Mouse (Mus musculus) embryonic stem cell, embryonic (primary cell): ENCODE data around the gene Dpf3.

Experiments used
- CTCF ChIA-PET, 4 experiments: fragments of 300-600 bp in 2 of 4; fragments of 350-600 bp in 2 of 4; sonication (Branson Sonifier 250); formaldehyde crosslinking; loops; one replicate each; lab custom pipeline; 2022; ENCODE audit warnings: inconsistent platforms in 2 of 4; lab: Charles Lee
- POLR2A ChIA-PET, 4 experiments: fragments of 300-600 bp in 2 of 4; fragments of 350-600 bp in 2 of 4; sonication (Branson Sonifier 250); formaldehyde crosslinking; loops; one replicate each; lab custom pipeline; 2022; ENCODE audit warnings: antibody characterized with exemption in 4 of 4, inconsistent platforms in 1 of 4; lab: Charles Lee

The Dpf3 gene

DNA sequence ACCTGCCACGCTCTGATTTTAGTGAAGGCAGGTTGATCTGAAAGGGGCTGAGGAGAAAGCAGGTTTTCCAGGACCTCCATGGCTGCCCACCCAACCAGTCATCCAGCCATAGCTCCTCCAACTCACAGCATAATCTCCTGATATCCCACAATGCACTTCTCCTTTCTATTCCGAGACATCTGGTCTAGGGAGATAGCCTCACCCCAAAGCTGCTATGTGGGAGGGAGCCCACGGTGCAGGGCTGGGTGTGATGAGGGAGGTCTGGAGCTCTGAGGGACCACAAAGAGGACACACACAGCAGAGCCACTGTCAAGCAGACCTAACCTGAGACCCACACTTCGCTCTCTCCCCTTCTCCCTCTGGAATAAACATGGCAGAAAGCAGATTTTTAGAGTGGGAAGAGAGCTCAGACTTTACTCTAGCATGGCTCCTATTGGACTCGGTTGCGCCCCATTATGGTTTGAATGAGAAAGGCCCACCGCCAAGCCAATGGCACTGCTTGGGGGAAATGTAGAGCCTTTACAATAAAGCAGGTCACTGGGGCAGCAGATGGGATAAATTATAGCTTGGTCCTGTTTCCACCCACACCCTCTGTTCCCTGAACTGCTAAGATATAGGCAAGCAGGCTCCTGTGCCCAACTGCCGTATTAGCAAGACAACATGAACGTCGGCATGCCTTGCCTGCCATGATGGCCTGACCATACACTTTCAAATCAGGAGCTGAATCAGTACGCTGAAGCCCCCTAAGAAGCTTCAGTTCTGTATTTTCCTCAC, 178.3 kb downstream of the Dpf3 start:
- CTCF ChIA-PET = interaction anchor here in 2 of 4 experiments (0.6 to 2.0 kb wide), 9 partner anchors 11 to 291 kb away, joined by 3 to 7 read pairs (median 3); no protein-coding TSS in a partner anchor
- POLR2A ChIA-PET = interaction anchor here in 3 of 4 experiments (0.6 to 2.4 kb wide), 12 partner anchors 9 to 323 kb away, joined by 3 to 6 read pairs (median 4); no protein-coding TSS in a partner anchor

DNA sequence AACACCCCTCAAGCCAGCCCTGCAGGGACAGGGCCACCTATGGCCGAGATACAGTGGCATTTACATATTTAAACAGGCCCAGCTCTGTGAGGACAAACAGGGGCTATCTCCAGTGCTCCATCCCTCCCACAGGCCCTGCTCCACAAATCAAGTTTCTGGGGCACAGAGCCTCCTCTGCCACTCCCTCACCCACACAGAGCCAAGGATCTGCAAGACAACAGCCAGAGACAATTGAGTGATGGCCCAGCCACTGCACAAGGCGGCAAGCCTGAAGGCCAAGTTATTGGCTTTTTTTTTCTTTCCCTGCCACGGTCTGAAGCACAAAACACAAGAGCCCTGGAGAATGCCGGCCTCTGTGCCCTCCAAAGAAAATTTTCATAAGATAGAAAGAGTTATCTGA, 178.9 kb downstream of the Dpf3 start:
- ChIA-PET CTCF (interaction anchor here in 2 of 4 experiments (0.6 to 2.0 kb wide), 5 partner anchors 11 to 290 kb away, joined by 3 to 5 read pairs (median 3); no protein-coding TSS in a partner anchor), POLR2A (interaction anchor here in 3 of 4 experiments (0.5 to 2.4 kb wide), 8 partner anchors 9 to 1714 kb away, joined by 3 to 7 read pairs (median 4); partner anchors contain the start of gene Med6 (in 1 of the 3))

DNA sequence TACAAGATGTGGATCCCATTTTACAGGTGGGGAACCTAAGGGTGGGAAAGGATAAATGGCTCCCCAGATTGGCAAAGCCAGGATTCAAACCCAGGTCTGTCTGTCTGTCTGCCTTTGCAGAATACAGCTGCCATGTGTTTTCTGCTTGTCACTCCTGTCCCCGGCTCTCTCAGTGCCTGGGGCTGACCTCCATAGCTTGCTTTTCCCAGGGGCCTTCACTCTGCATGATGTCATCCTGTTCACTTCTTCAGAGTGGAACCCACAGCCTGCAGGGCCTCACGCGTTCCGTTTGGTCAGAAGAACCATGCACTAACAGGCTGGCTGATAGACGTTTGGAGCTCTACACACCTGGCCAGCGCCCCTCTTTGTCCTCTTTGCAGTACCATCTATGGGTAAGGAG, 184.3 kb downstream of the Dpf3 start:
- CTCF ChIA-PET = no interaction called here

DNA sequence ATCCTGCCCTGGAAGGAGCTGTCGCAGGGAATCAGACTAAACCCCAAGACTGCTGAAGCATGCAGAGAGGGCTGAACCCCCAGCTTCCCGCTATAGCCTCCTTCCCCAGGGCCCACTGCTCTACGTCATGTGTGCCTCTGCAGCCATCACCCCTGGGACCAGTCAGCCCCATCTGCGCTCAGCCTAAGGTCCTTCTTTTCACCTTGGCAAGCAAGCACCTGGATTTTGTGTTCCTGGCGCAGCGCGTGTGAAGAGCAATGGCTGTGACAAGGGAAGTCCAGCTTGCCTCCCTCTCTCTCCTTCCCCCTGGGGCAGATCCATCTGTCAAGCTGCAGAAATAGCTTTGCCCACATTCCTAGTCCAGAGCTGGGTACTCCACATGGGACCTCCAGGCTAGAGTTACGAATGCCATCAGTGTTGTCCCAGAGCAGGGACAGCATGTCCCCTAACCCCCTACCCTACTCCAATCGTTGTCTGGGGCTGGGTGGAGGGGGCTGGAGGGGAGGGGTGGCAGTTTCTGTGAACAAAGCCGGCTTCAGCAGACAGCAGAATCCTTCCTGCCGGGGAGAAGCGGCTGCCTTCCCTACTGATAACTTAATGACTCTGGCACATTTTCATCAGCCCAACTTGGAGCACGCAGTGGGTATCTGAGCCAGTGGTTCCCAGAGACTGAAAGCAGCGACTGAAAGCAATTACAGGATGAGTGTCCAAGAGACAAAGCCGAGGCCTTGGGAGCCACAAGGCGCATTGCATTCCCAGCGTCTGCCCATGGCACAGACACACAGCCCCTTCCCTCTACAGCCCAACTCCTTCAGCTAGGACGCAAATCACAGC, 185.0 kb downstream of the Dpf3 start:
- POLR2A ChIA-PET = interaction anchor here in 3 of 4 experiments (0.6 to 1.5 kb wide), 8 partner anchors 11 to 966 kb away, joined by 3 to 6 read pairs (median 3); no protein-coding TSS in a partner anchor
- CTCF ChIA-PET = no interaction called here

More for the DNA sequence above, 184.3 kb downstream of the Dpf3 start:
- POLR2A ChIA-PET = interaction anchor here in 2 of 4 experiments (0.6 to 1.0 kb wide), 5 partner anchors 32 to 228 kb away, joined by 3 to 6 read pairs (median 3); no protein-coding TSS in a partner anchor

DNA sequence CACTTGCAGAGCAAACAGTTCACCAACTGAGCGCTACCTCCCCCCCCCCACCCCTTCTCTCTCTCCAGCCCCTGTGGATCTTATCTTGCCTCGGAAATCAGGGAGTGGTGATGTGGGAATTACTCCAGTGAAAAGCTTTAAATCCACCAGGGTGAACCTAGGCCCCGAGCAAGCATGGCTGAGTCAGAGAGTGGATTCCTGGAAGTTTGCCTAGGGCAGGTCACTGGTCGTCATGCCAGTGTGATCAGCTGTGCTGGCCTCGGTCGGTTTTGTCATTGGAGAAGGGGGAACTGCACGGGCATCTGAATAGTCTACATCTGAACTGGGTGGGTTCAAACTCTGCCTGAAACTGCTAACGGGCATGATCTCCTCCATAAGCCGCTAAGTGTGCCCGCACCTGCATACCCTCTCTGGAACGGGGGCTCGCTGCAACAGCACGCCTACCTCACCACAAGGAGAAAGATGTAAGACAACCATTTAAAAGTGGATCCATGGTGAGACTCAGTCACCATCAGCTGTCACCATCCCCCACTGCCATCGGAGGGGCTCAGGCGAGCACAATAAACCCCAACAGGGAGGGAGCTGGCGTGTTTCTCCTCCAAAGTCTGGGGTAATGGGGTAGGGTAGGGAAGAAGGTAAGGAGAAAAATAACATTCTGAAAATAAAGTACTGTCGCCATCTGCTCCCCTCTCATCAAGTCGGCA, 185.7 kb downstream of the Dpf3 start:
- ChIA-PET POLR2A (interaction anchor here in 3 of 4 experiments (0.6 to 1.5 kb wide), 9 partner anchors 10 to 965 kb away, joined by 3 to 21 read pairs (median 3); no protein-coding TSS in a partner anchor), CTCF (no interaction called here)

DNA sequence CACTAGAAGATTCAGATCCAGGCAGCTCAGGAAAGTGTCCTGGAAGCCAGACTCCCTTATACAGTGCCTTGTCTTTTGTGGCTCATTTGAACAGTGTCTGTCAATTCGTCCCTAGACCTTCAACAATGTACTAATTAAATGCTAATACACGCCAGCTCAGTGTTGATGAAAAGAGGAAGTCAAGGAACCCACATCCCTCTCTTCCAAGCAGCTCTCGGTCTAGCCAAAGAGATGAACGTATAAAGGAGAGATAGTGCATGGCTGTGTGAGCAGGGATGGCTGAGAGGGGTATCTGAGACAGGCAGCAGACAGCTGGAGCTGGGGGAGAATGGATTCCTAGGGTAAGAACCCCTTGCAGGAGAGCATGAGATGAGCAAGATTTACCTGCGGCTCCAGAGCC, 189.2 kb downstream of the Dpf3 start:
- ChIA-PET CTCF (interaction anchor here in 1 of 4 experiments (0.6 to 2.4 kb wide), 2 partner anchors 10 to 12 kb away, joined by 4 to 5 read pairs; no protein-coding TSS in a partner anchor), POLR2A (no interaction called here)

DNA sequence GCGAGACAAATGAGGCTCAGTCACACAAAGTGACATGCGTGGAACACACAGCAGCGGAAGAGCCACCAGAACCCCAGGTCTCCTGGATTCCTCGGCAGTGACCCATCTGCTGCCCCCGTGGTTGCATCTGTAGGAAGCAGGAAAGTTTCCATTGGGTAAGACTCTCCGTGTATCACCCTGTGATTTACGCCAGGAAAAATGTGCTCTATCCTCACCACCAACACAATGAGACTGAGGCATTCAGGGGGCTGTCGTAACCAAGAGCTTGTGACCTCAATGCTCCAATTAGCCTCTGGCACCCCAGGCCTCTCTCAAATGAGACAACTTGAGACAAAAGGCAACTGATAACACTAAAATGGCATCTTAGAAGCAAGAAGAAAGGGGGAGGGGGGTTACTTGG, 192.5 kb downstream of the Dpf3 start:
- CTCF ChIA-PET = no interaction called here
- POLR2A ChIA-PET = interaction anchor here in 1 of 4 experiments (1.2 kb wide), 1 partner anchor 14 kb away, joined by 4 read pairs; no protein-coding TSS in a partner anchor

DNA sequence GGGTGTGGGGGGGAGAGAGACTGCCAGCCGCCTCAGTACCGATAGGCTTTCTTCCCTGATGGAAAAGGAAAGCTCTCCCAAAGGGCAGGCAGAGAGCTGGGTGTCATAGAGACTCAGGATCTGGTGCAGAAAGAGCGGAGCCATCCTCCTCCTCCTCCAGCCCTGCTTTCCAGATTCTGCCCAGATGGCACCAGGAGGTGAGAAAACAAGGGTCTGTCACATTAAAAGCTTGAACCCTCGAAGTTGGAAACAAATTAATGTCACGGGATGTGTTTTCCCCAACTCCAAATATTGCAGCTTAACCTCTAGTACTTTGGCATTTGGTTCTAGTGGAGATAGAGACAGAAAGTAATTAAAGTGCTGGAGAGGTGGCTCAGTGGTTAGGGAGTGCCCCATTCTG, 195.6 kb downstream of the Dpf3 start:
- CTCF ChIA-PET = no interaction called here
- POLR2A ChIA-PET = interaction anchor here in 3 of 4 experiments (0.7 to 1.4 kb wide), 3 partner anchors 10 to 258 kb away, joined by 3 to 5 read pairs (median 5); no protein-coding TSS in a partner anchor

DNA sequence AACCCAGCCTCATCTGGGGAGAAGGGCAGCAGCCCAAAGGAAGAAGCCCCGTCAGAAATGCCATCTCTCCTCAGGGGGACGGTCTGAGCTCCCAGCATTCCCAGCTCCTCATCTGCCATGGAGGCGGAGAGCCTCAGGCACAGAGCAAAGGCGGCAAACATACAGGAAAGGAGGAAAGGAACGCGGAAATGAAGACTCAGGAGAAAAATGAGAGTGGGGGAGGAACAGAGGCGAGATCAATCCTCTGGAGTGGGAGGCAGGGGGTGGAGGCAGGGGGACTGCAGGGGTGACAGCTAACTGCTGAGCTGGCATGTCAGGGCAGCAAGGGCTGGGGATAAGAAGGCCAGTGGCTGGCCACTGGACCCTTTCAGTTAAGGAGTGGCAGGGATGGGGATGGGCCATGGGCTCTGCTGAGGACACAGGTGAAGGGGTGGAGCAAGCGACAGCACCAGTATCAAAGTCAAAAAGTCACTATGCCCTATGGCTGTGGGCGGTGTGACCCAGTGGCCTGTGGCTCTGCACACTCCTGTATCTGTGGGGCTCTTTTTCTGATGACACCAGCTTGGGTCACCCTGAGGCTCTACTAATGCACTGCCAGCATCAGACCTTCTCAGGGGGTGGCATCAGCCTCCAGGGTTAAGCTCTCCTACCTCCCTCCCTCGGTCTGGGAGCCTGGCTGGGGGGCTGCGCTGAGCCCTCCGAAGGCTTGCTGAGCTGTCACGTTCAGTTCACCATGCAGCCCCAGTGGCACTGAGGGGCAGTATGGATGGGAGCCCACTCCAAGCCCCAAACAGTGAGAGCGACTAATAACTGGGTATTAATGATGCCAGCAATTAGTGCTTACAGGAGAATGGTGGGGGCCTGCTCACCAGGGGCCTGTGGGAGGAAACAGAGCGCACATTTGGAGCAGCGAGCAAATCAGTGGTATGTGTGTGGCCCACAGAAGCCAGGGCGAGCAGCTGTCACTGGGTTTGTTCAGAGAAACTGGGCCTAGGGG, 200.7 kb downstream of the Dpf3 start:
- POLR2A ChIA-PET = interaction anchor here in 3 of 4 experiments (0.6 to 1.3 kb wide), 7 partner anchors 15 to 561 kb away, joined by 3 to 5 read pairs (median 3); no protein-coding TSS in a partner anchor
- CTCF ChIA-PET = no interaction called here

DNA sequence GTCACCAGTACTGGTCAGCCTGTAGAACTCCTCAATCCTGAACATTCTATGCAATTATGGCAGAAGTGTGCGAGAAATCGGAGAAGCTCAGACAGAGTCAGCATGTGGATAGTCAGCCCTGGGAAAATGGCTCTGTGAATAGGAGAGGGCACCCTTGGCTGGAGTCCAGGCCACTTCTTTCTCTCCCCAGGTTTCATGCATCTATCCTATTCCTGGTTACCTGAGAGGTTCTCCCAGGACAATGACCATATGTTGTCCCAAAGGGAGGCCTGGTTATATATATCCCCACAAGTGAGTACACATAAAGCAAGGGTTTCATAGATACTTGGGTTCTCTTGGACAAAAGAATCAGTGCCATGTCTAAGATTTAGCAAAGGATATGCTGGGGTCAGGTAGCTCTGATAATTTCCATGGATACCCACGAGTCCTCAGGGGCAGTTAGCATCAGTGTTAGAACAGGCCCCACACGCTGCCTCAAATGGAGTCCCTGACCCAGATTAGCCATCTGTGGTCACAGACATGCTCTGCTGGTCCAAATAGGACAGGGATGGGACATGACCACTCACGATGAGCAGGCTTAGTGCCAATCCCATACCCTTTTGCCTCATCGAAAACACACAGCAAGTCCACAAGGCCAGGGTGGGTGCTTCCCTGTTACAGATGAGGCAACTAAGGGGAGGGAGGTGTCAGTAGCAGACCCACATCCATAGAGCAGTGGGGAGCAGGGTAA, 203.8 kb downstream of the Dpf3 start:
- CTCF ChIA-PET = no interaction called here
- POLR2A ChIA-PET = no interaction called here

DNA sequence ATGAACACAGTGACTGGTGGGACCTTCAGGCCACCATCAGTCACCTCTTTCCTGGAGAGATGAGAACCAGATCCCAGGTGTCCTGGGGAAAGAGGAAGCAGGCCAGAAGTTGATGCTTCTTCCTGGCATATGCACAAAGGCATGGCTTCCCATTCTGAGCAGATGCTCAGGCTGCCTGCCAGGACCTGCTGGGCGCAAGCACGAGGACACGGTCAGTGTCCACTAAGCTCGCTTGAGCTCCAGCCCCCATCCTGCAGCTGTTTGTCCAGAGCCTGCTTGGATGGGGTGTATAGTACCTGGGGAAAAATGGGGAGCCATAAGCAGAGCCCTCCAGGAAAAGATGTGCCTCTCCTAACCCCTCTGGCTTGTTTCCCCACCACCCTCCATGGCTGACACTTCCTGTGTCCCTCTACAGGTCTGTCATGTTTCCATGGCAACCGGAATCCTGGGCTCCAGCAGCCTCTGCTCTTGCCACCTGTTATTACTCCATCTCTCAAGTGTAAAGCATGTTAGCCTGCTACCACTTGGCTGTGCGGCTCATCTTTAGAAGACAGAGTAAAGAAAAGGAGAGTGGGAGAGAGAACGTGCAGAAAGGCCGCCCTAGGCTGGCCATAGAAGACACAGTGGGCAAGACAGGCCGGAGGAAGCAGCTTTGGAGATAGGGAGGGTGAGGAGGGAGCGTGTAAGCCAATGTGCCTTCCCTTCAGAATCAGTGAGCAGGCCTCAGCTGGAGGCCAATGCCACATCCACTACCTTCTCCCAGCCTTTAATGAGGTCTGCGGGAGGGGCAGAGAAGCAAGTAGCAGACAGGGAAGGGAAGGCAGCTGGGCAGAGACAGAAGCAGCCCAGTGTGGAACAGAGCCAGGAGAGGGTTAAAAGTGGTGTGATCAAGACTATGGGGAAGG, 209.7 kb downstream of the Dpf3 start:
- ChIA-PET POLR2A (no interaction called here), CTCF (no interaction called here)

DNA sequence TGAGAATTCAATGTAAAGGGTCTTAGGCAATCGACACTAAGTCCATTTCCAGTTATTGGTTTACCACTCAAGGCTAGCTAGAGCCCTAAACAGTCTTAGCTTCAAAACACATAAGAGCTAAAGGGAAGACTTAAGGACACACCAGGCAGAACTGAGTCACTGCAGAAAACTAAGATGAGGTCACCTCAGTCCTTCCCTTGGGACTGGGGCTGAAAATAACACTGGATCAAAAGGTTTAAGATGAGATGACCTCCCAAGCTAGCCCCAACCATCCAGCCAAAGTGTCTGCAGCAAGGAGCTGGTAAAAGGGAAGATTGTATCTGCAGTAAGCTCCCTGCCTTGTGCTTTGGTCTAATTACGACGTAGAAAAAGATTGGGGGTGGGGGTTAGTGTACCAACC, 216.3 kb downstream of the Dpf3 start:
- POLR2A ChIA-PET = interaction anchor here in 1 of 4 experiments (0.7 kb wide), 1 partner anchor 32 kb away, joined by 3 read pairs; no protein-coding TSS in a partner anchor
- CTCF ChIA-PET = no interaction called here

DNA sequence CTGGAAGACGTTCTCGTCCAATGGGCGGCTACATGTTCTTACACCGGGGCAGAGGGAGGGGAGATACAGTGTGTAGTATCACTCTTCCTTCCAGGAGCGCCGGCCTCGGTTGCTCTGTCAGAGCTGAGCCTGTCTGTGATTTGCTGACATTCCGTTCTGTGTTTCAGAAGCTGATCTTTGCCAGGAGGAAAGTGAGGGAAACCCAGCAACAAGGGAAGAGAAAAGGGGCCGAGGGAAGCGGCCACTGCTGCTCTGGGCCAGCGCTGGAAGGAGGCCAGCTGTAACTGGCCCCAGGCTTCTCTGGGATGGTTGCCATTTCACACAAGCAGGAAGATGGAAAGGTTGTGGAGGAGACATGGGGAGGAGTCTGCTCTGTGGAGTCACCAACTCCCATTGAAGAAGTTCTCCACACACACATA, 219.0 kb downstream of the Dpf3 start:
- ChIA-PET CTCF (no interaction called here), POLR2A (no interaction called here)

DNA sequence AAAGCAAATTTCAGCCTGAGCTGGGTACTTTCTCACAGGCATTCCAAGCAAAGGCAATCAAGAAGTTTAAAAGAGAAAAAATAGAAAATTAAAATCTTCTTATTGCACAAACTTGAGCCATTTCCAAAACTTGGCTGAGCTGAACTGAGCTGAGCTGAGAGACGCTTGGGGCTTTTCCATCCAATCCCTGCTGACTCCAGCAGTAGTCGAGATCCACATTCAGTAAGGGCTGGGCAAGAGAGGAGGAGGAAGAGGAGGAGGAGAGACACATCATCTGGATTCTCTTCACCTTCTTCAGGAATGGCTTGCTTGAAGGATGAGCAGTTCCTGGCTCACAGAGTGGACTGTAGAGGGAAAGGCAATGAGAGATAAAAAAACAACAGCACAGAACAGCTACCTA, 227.0 kb downstream of the Dpf3 start:
- ChIA-PET CTCF (interaction anchor here in 1 of 4 experiments (0.6 kb wide), 1 partner anchor 146 kb away, joined by 4 read pairs; no protein-coding TSS in a partner anchor), POLR2A (interaction anchor here in 1 of 4 experiments (0.6 to 1.3 kb wide), 3 partner anchors 12 to 210 kb away, joined by 3 to 5 read pairs (median 3); no protein-coding TSS in a partner anchor)

DNA sequence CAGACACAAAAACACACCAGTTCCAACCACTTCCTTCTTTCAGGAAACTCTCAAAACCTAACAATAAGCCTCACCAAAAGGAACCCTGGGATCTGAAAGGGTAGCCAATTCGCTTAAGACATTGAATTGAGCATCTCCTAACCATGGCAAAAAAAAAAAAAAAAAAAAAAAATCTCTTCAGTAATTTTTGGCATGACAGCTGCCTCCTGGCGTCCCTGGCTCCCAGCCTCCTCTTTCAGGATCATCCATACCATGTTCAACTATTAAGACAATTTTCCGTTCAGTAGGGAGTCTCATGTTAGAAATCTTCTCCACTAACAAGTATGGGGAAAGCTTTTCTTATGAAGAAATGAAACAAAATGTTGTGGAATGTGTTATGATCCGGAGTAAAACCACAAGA, 233.1 kb downstream of the Dpf3 start:
- CTCF ChIA-PET = interaction anchor here in 1 of 4 experiments (0.6 kb wide), 1 partner anchor 231 kb away, joined by 3 read pairs; no protein-coding TSS in a partner anchor
- POLR2A ChIA-PET = interaction anchor here in 2 of 4 experiments (0.6 to 0.7 kb wide), 2 partner anchors 194 to 600 kb away, joined by 3 read pairs; no protein-coding TSS in a partner anchor
